Mouse (Mus musculus) frontal cortex, postnatal 14 days (tissue): Measurements from ENCODE around the gene Ddx6.
"Not testable (repeated sequence)": the region's sequence is repeated elsewhere in the genome, so short reads cannot be mapped to it uniquely, and the experiment has no call there.

Experiments
- DNase-seq, 2 experiments: peaks; one replicate each; pipeline ENCODE4 v3.0.0; 2022; ENCODE audit warnings: low spot score in 2 of 2

Gene Ddx6

GRCm38 (mm10) chr9:44593886-44594285 is 10.8 kb upstream of the Ddx6 start:
- DNase-seq = no peak

- no peak for DNase-seq
Measured at GRCm38 (mm10) chr9:44594901-44595536, 9.7 kb upstream of the Ddx6 start.

GRCm38 (mm10) chr9:44595537-44595930 is 9.2 kb upstream of the Ddx6 start:
- DNase-seq = no peak

- DNase-seq = no peak
Measured at GRCm38 (mm10) chr9:44597742-44598141, 7.0 kb upstream of the Ddx6 start.

GRCm38 (mm10) chr9:44598899-44599495 is 5.7 kb upstream of the Ddx6 start:
- DNase-seq = no peak

DNA sequence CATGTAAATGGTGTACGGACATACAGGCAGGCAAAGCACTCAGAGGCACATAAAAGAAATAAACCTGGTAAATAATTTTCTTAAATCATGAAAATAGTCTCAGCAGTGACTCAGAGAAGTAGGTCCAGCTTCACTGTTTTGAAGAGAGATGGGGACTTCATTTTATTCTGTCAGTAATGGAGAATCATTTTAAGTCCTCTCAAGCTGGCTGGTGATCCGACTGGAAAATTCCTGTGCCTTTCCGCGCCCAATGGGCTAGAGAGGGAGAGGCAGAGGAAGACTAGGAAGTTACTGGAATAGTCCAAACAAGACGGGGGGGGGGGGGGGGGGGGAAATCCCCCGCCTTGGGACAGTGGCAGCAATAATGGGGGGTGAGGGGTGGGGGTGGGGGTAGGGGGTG is 5.1 kb upstream of the Ddx6 start:
- no peak for DNase-seq

- DNase-seq = no peak
Measured at GRCm38 (mm10) chr9:44600801-44601200, 3.9 kb upstream of the Ddx6 start.

- no peak for DNase-seq
Measured at GRCm38 (mm10) chr9:44602766-44603165, 1.9 kb upstream of the Ddx6 start.

GRCm38 (mm10) chr9:44603454-44604289 is 1.0 kb upstream of the Ddx6 start:
- DNase-seq = peak; percentile 37 to 44

DNA sequence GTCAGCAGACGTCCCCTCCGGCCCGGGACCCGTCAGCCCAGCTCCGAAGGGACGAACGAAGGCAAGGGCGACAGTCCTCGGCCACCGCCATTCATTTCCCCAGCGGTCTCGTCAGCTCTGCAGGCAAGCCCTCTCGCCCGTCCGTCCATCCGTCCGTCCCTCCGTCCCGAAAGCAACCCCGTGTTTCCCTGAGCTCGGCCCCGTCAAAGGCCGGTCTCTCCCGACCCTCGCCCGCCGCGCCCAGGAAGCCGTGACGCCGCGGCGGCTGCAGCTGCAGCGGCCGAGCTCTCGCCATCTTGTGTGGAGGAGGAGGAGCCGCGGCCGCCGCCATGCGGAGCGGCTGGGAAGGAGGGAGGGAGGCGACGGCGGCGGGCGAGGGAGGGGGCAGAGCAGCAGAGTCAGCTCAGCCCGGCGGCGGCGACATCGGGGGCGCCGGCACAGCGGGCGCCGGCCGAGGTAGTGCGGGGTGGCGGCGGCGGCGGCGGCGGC is 358 bp upstream of the Ddx6 start:
- DNase-seq = peak; percentile 50 to 71

GRCm38 (mm10) chr9:44605616-44606165 is 999 bp downstream of the Ddx6 start:
- no peak for DNase-seq

- no peak for DNase-seq
Measured at GRCm38 (mm10) chr9:44606646-44607045, 2.0 kb downstream of the Ddx6 start.

DNA sequence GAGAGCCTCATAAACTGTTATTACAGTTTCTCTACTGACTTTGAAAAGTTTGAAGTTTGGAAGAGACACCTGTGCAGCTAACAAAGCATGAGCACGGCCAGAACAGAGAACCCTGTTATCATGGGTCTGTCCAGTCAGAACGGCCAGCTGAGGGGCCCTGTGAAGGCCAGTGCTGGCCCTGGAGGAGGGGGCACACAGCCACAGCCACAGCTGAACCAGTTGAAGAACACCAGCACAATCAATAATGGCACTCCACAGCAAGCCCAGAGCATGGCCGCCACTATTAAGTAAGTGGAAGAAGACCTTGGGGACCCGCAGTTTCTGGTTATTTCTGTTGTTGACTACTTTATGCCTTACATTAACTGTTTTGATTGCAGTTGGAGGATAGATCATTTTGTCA is 2.6 kb downstream of the Ddx6 start:
- DNase-seq = no peak

GRCm38 (mm10) chr9:44610371-44610770 is 5.7 kb downstream of the Ddx6 start:
- no peak for DNase-seq

- DNase-seq = not testable (repeated sequence)
Measured at GRCm38 (mm10) chr9:44613081-44613480, 8.4 kb downstream of the Ddx6 start.

DNA sequence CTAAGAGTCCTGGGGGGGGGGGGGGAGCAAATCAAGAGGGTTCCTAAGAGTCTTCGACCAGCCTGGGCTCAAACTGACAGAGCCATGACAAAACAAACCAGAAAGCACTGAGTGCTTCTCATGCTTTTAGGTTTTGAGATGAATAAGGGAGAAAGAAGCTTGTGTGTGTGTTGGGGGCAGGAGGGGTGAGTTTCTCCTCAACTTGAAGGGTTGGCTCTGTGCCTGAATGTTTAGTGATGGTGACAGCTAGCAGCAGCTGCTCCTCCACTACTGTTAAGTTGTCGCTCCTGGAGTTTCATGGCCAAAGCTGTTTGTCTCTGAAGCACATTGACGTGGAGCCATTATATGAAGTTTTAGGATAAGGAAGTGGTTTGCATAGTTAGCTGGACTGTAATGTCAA is 16.4 kb downstream of the Ddx6 start:
- DNase-seq = no peak

DNA sequence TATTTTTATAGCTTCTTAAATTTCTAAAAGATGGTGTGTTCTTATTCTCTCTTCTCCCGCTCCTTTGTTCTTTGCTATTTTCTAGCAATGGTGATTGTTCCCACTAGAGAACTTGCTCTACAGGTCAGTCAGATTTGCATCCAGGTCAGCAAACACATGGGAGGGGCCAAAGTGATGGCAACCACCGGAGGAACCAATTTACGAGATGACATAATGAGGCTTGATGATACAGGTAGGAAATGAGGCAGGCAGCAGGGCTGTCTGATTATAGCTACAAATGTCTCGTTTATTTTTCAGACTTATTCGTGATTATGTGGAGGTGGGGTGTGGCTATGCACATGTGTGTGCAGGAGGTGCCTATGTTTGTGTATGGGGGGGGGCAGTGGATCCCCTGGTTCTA is 19.7 kb downstream of the Ddx6 start:
- DNase-seq = no peak

GRCm38 (mm10) chr9:44626268-44626667 is 21.6 kb downstream of the Ddx6 start:
- DNase-seq = no peak

- no peak for DNase-seq
Measured at GRCm38 (mm10) chr9:44637551-44638169, 33.0 kb downstream of the Ddx6 start.

DNA sequence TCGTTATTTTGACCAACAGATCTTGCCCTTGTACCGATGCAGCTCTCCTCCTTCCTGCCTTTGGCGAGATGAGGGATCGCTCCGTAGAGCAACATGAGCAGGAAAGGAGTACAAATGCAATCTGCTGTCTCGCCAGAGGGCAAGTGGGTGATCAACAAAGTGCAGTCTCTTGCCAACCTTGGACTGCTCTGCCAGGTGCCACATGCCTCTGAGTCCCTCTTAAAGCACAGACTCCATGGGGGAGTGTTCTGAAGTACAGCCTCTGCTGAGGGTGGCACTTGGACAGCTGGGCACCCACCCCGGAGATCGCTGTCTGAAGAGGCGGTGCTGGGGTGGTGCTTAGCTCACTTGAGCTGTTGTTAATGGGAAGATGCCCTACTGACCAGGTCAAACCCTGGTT is 34.0 kb downstream of the Ddx6 start:
- not testable (repeated sequence) for DNase-seq

DNA sequence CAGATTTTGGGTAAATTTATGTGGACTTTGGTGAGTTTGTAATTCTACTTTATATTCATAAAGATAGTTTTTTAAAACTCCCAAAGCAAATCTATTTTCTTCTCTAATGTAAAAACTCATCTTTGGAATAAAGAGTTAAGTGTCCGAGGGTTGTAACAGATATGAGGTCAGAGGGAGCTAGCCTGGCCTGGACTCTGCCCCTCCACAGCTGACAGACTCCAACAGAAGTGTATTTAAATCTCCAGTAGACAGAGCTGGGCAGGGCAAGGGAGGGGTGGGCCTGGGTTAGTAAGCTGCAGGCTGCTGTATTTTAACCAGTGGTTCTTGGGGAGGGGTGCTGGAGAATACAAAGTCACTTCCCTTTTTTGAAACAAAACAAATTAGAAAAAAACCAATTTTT is 35.3 kb downstream of the Ddx6 start:
- not testable (repeated sequence) for DNase-seq
